Mouse (Mus musculus): Measurements from ENCODE around the gene Tanc2. TPM values are rescaled to one million over a fixed set of nuclear protein-coding genes. Genes with fewer than 3 reads are reported as not detected.

Tanc2 gene
- total and polyA plus RNA-seq, 3 experiments, result 0.04 to 0.18 TPM; not detected in 1

GRCm38 (mm10) chr11:105901501-105901900 lies 311.7 kb downstream of the Tanc2 start:
- no peak overlapping the region for H3K27ac ChIP-seq (ENCODE audit: control insufficient read depth, low read depth, low read length)
- no peaks in the 10 kb centered on the region for H3K9me3 ChIP-seq (replicated peaks; ENCODE audit: insufficient read depth, low read length)
- H3K27me3 ChIP-seq (ENCODE audit: control insufficient read depth in 1 of 2, insufficient read depth in 2 of 2, low read length in 2 of 2), result peaks cover 20 to 21% of the 10 kb centered on the region in 2 experiments
- H3K4me3 ChIP-seq (ENCODE audit: control insufficient read depth in 1 of 2, insufficient read depth in 1 of 2, low read depth in 2 of 2, low read length in 2 of 2), result no peak overlapping the region
- no peak for TF ChIP-seq MAZ (IDR thresholded peaks at IDR 0.05; ENCODE audit: low read depth, low read length)
- TF ChIP-seq POLR2AphosphoS2 (IDR thresholded peaks at IDR 0.05; ENCODE audit: low read length), result no peak
- no peak for TF ChIP-seq EP300 (IDR thresholded peaks at IDR 0.05; ENCODE audit: low read depth in 1 of 2, low read length in 2 of 2)
- no peak for TF ChIP-seq TAL1 (IDR thresholded peaks at IDR 0.05; ENCODE audit: low read length)
- no peak for TF ChIP-seq ELF1 (IDR thresholded peaks at IDR 0.05; ENCODE audit: low read depth, low read length)
- TF ChIP-seq HCFC1 (IDR thresholded peaks at IDR 0.05; ENCODE audit: low read depth, low read length), result no peak
- no peak for TF ChIP-seq MYB (IDR thresholded peaks at IDR 0.05; ENCODE audit: low read depth, low read length)
- no peak for TF ChIP-seq KAT2A (conservative IDR thresholded peaks at IDR 0.05; ENCODE audit: low read depth, low read length)
- no peak for TF ChIP-seq TBP (IDR thresholded peaks at IDR 0.05; ENCODE audit: low read depth, low read length)
- no peak for TF ChIP-seq NELFE (IDR thresholded peaks at IDR 0.05; ENCODE audit: low read depth, low read length)
- TF ChIP-seq ETS1 (IDR thresholded peaks at IDR 0.05; ENCODE audit: low read depth, low read length), result no peak
- no peak for TF ChIP-seq USF2 (IDR thresholded peaks at IDR 0.05; ENCODE audit: borderline replicate concordance in 1 of 2, insufficient read depth in 1 of 2, low read depth in 1 of 2, low read length in 2 of 2)
- no peak for TF ChIP-seq MAFK (IDR thresholded peaks at IDR 0.05; ENCODE audit: borderline replicate concordance, low read depth, low read length)
- no peak for TF ChIP-seq ZKSCAN1 (IDR thresholded peaks at IDR 0.05; ENCODE audit: low read depth, low read length)
- no peak for TF ChIP-seq POLR2AphosphoS5 (IDR thresholded peaks at IDR 0.05; ENCODE audit: borderline replicate concordance, low read depth, low read length)
- TF ChIP-seq MAX (IDR thresholded peaks at IDR 0.05; ENCODE audit: low read length), result no peak
- no peak for TF ChIP-seq JUND (IDR thresholded peaks at IDR 0.05; ENCODE audit: low read depth, low read length)
- TF ChIP-seq MYC (IDR thresholded peaks at IDR 0.05; ENCODE audit: low read depth, low read length), result no peak
- TF ChIP-seq POLR2A (IDR thresholded peaks at IDR 0.05; ENCODE audit: control insufficient read depth in 1 of 2, insufficient read depth in 1 of 2, low read depth in 1 of 2, low read length in 2 of 2, poor library complexity in 1 of 2), result no peak
- no peaks in the 10 kb centered on the region for H3K79me2 ChIP-seq (ENCODE audit: control insufficient read depth, insufficient read depth, low read length, poor library complexity)
- DNase-seq (ENCODE audit: low read depth, low spot score), result no peak
- H3K36me3 ChIP-seq (ENCODE audit: control insufficient read depth in 1 of 2, insufficient read depth in 2 of 2, low read length in 2 of 2), result no peaks in the 10 kb centered on the region
- H3K4me1 ChIP-seq (ENCODE audit: control insufficient read depth in 1 of 2, insufficient read depth in 2 of 2, low read length in 2 of 2), result no peaks in the 10 kb centered on the region
- no peak overlapping the region for H3K9ac ChIP-seq (ENCODE audit: control insufficient read depth, low read depth, low read length, poor library complexity, severe bottlenecking)

DNA sequence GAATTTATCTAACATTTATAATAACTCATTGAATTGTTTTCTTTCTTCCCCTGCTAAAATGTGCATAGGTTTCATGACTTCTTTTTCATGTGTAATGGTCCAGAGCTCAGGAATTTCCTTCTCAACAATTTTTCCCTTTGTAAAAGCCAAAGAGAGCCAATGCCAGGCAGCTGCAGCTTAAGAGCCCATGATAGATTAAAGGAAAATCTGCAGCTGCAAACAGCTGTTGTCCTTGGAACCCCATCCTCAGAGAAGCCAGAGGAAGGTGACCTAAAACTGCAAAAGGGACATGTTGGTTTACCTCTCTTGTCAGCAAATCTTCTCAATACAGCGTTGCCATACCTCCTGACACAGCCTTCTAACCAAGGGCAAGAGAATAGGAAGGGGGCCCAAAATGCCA lies 313.2 kb downstream of the Tanc2 start:
- no peak overlapping the region for H3K27ac ChIP-seq (ENCODE audit: control insufficient read depth, low read depth, low read length)
- DNase-seq (ENCODE audit: low read depth, low spot score), result no peak
- H3K4me1 ChIP-seq (ENCODE audit: control insufficient read depth in 1 of 2, insufficient read depth in 2 of 2, low read length in 2 of 2), result no peaks in the 10 kb centered on the region
- no peaks in the 10 kb centered on the region for H3K9me3 ChIP-seq (replicated peaks; ENCODE audit: insufficient read depth, low read length)
- no peak overlapping the region for H3K9ac ChIP-seq (ENCODE audit: control insufficient read depth, low read depth, low read length, poor library complexity, severe bottlenecking)
- H3K36me3 ChIP-seq (ENCODE audit: control insufficient read depth in 1 of 2, insufficient read depth in 2 of 2, low read length in 2 of 2), result no peaks in the 10 kb centered on the region
- TF ChIP-seq NRF1 (IDR thresholded peaks at IDR 0.05; ENCODE audit: insufficient read depth, low read depth, low read length, poor library complexity, severe bottlenecking) (no peak), ZKSCAN1 (IDR thresholded peaks at IDR 0.05; ENCODE audit: low read depth, low read length) (no peak), BHLHE40 (IDR thresholded peaks at IDR 0.05; ENCODE audit: borderline replicate concordance, low read depth, low read length) (no peak), POLR2AphosphoS2 (IDR thresholded peaks at IDR 0.05; ENCODE audit: low read length) (no peak), MAX (IDR thresholded peaks at IDR 0.05; ENCODE audit: low read length) (no peak)
- peaks cover 20 to 21% of the 10 kb centered on the region in 2 experiments for H3K27me3 ChIP-seq (ENCODE audit: control insufficient read depth in 1 of 2, insufficient read depth in 2 of 2, low read length in 2 of 2)
- no peaks in the 10 kb centered on the region for H3K79me2 ChIP-seq (ENCODE audit: control insufficient read depth, insufficient read depth, low read length, poor library complexity)
- no peak overlapping the region for H3K4me3 ChIP-seq (ENCODE audit: control insufficient read depth in 1 of 2, insufficient read depth in 1 of 2, low read depth in 2 of 2, low read length in 2 of 2)

All from MEL (cell line).